Mouse (Mus musculus): ENCODE measurements around the gene Ldlrad3.

Gene Ldlrad3

DNA sequence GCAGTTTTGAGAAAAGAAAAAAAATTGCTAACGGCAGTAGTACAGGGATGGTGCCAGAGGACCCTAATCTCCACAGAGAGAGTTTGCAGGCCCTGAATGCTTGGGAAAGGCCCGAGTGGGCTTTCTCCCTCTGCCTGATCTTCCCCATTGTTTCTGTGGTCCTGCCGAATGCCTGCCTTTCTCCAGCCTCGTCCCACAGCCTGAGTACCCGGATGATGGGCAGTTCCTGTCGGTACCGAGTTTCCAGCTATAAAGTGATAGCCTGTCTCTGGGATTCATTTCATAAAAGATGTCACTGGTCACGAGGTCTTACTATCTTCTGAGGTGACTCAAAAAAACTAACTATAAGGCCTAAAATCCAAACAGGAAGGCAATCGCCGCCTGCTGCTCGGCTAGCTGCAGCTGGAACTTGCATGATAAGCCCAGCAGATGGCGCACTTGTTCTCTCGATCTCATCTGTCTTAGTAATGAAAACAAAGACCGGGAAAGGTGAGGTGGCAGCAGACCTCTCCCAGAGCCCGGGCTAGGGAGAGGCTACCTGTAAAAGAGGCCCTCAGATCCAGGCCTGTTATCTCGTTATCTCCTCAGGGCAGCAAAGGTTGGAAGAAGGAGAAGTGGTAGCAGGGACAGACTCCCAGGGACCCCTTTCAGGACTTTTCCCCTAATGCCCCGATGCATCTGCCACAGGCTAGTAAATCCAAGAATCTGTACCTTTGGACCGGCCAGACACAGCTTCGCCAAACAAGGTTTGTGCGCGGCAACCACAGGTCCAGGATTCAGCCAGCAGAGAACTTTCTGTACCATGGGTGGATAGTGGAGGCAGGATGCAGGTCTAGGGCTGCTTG, 280.4 kb downstream of the Ldlrad3 start:
- DNase-seq (ENCODE audit: low spot score in 2 of 2) = peak; percentile 90 to 92

DNA sequence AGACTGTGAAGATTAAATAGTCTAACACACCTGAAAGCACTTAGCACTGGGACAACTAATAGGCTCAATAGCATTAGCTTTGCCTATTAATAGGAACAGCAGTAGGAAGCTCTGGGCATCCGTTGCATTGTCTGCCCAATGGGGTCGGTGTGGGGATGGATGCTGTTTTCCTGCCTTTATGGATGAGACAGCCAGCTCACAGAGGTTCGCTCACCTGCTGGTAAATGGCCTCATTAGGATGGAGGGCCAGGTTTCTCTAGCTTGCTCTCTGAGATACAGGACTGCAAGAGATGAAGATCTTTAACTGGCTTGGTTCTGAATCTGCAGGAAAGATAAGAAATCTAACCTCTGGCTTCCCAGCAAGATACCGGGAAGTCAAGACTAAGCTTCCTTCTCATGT, 284.0 kb downstream of the Ldlrad3 start:
- no peak for DNase-seq (ENCODE audit: low spot score in 2 of 2)
